Mouse (Mus musculus) testis, postnatal 10 days (tissue): ENCODE measurements around the gene Grb2.

ENCODE experiments used
- DNase-seq: peaks from one replicate; pipeline ENCODE4 v3.0.0; 2021; ENCODE audit warnings: low spot score

The Grb2 gene

GRCm38 (mm10) chr11:115708209-115708876 lies at the start of gene Grb2:
Grb2 (minus strand) TSS chr11:115708597.
- peak; percentile 99 for DNase-seq

- no peak for DNase-seq
Observed at GRCm38 (mm10) chr11:115753485-115753884, 45.1 kb upstream of the Grb2 start.

- DNase-seq, result no peak
Observed at GRCm38 (mm10) chr11:115752653-115753052, 44.3 kb upstream of the Grb2 start.

DNA sequence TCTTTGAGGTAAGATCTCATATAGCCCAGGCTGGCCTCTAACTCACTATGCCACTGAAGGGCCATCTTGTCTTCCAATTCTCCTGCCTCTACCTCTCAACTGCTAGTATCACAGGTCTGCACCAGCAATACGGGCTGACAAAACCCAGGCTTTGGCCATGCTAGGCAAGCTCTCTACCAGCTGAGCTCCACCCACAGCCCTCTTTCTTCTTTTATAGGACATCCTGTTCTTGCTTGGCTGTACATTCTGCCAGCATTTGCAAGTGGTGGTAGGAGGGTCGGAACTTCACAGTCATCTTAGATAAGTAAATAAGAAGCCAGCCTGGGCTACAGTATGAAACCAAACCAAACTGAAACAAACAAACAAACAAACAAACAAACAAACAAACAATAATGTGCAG lies 43.3 kb upstream of the Grb2 start:
- DNase-seq, result no peak

DNA sequence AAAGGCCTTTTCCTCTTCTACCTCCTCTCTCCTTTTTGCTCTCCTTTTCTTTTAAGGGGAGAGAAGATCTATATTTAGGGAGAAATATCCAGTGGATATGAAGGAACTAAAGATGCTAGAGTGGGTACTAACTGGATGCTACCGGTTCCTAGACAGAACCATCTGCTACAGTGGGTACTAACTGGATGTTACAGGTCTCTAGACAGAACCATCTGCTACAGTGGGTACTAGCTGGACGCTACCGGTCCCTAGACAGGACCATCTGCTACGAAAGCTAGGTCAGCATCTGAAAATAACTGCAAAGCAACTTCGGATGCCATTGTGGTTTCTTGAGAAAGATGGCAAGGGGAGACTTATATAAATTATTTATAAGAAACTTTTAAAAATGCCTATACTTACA lies 41.4 kb upstream of the Grb2 start:
- DNase-seq, result no peak

DNA sequence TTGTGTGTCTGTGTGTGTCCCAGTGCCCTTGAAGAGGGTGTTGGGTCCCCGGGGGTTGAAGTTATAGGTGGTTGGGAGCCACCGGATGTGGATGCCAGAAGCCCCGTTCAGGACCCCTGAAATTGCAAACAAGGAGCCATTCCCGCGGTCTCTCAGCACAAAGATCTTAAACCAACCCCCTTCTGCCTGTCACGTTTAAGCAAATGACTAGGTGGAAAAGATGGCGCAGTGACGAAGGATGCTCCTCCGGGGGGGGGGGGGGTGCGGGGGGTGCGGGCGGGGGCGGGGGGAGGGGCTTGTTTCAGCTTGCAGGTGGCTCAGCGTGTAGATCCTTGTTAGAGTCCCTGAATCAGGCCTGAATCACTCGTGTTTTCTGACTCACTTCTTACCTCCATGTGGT lies 39.0 kb upstream of the Grb2 start:
- no peak for DNase-seq

GRCm38 (mm10) chr11:115746762-115747161 lies 38.4 kb upstream of the Grb2 start:
- DNase-seq, result no peak

GRCm38 (mm10) chr11:115746109-115746508 lies 37.7 kb upstream of the Grb2 start:
- no peak for DNase-seq

DNA sequence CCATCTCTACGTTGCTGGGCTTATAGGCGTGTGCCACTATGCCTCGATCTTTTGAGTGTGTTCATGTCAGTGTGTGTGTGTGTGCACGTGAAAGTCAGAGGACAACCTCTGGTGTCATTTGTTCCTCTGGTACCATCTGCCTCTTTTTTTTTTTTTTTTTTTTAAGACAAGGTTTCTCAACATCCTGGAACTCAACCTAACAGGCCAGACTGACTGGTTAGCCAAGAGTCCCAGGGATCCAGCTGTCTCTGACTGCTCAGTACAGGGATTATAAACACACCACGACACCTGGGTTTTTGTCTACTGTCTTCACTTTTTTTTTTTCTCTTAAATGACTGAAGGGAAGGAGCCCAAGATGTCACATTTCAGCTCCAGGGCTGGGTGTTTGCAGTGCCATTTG lies 36.0 kb upstream of the Grb2 start:
- no peak for DNase-seq

DNA sequence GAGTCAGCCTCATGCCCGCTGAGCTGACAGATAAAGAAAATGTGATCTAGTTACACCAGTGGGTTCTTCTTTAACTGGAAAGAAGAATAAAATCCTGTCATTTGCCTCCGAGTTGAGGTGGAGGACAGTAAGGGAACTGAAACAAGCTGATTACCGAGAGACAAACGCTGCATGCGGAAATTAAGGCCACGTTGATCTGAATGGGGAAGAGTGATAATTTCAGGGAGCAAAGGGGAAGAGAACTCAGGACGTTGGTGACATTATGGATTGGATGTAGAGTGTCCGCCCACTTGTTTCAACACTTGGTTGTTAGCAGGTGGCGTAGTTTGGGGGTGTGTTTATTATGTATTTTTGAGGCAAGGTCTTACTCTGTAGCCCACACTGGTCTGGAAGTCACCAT lies 34.5 kb upstream of the Grb2 start:
- no peak for DNase-seq

GRCm38 (mm10) chr11:115741070-115741469 lies 32.7 kb upstream of the Grb2 start:
- DNase-seq, result no peak

DNA sequence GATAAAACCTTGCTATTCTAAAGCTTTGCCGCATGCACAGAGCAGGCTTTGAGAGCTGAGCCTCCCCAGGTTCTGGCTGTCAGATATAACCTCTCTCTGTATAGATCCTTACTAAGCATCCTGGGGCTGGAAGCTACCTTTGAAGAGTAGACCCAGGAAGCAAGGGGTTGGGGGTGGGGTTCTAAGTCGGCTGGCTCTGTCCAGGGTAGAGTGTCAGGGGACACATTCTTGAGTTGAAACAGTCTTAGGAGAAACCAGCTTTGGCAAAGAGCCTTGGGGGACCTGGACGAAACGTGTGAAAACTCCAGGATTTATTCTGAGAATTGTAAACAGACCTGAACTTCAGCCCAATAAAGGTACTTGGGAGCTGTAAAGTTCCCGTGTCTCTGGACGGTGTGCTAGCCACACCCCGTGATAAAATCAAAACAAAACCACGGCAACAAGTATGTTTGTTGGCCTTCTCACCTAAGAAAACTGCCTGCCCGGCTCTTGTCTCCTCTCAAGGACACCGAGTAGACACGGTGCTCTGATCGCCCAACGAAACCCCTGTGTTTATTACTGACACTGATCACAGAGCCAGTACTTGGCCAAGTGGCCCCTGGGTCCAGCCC lies 30.0 kb upstream of the Grb2 start:
- peak; percentile 29 for DNase-seq

DNA sequence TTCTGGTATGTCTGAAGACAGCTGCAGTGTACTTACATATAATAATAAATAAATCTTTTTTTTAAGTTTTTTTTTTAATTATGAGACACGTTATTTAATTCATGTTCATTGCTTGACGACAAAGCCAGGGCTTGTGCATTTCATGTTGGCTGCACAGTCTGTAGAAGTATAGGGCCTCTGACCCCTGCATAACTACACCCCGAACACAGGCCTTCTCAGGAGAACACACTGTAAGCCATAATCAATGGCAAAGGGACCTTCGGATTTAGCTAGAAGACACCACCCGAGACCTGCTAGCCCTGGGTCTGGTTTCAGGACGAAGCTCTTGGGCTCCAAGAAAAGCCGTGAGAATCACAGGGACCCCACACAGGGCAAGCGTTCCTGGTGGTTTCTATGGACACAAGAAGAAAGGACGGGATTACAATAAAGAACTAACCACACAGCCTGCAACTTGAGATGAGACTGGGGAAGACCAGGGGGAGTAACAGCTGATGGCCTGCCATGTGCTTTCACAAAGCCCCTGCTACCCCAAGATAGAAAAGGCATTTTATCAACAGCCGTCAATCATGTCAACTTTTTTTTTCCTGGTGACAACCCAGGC lies 29.3 kb upstream of the Grb2 start:
- DNase-seq, result peak; percentile 31

- no peak for DNase-seq
Observed at GRCm38 (mm10) chr11:115734041-115734686, 25.8 kb upstream of the Grb2 start.

DNA sequence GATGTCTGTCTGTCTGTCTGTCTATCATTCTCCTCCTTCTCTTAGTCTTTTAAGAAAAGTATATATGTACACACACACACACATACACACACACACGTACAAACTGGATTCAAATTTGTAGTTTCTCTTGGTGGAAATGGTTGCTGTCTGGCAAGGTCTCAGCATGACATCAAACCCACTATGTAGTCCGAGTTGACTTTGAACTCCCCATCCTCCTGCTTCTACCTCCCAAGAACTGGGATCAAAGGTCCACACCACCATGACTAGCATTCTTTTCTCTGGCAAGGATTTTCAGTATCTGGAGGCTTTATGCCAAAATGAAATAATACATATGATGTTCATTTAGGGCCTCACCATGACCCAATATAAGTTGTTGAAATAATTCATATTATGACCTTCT lies 14.8 kb upstream of the Grb2 start:
- no peak for DNase-seq

DNA sequence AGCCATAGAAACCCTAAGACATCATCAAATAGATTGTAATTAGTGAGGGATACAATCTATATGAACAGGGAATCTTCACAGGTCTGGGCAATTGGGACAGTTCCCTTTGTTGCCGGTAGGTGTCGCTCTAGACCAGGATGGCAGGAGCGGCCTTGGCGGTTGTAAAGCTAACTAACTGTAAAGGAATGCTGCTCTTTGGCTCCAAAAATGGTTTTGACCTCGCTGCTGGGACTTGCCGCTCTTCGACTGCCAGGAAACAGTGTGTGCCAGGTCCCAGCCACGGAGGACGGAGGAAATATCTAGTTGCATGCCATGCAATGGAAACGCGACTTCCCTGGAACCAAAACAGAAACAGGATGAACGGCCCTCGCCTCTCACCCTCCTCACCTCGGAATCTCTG lies 14.2 kb upstream of the Grb2 start:
- DNase-seq, result peak; percentile 89

DNA sequence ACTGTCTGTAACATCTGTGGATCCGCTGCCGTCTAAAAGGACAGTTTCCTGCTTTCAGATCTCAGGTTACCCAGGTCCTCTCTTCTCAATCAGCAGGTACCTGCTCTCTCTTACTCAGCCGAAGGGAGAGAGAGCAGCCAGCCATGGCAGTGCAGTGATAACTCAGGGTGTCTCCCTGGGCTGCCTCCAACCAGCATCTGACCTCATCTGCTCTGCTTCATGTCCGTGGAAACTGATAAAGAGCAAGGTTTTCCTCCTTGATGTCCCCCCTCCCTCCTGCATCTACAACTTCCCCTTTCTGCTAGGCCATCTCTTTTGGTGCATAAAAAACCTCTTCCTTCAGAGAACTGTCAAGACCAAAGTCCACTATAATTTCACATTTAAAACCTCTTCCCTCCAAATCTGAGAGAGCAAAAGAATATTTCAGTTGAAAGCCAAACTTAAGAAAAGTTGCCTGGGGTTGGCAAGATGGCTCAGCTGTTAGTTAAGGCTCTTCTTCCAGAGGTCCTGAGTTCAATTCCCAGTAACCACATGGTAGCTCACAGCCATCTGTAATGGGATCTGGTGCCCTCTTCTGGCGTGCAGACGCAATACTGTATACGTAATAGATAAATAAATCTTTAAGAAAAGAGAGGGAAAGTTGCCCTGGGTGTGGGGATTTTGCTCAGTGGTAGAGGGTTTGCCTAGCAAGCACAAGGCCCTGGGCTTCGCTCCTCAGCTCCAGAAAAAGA lies 9.4 kb upstream of the Grb2 start:
- no peak for DNase-seq

- no peak for DNase-seq
Observed at GRCm38 (mm10) chr11:115716410-115717338, 8.3 kb upstream of the Grb2 start.

DNA sequence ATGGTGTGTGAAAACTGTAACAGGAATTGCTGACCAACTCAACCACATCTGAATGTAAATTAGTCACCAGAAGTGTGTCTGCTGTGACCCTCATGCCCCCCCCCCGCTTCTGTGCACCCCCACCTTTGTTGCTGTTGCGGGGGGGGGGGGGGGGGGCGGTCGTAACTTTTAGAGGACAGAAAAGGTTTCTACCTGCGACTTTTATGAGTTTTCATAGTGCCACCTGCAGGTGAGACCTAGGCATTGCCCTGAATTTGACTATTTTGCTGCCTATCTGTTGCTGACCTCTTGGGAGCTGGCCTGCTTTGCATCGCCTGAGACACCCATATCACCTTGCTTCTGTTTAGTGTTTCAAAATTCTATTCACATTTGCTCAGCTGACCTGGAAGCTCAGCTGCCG lies 6.1 kb upstream of the Grb2 start:
- DNase-seq, result peak; percentile 60

- no peak for DNase-seq
Observed at GRCm38 (mm10) chr11:115713447-115713846, 5.0 kb upstream of the Grb2 start.

DNA sequence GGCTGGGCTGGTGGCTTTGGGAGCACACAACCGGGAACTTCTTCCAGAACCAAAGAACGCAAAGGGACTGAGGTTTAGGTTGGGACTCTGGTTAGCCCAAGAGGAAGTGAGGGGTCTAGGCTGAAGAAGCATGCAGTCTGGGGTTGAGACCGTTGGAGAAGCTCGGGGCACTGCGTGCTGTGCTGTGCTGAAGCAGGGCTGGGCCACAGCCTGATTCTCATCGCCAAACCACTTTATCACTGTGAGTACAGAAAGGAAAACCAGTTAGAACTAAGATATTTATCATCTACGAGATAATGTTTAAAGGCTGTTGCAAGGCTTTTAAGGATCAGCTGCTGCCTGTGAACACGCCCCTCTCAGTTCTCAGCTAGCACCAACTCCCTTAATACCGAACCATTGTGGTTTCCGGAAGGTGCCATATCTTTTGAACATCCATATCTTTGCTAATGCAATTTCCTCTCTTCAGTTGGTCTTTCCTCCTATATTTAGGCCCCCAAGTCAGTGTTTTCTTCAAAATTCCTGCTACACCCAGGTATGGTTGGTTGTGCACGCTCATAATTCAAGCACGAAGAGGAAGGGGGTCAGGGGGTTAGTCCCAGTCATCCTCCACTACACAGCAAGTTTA lies 4.4 kb upstream of the Grb2 start:
- no peak for DNase-seq
